8 mouse cellular contexts compared by ENCODE assay signal in genomic region chr8:122870377-122870863, GRCm38 (mm10). TPM values are rescaled to one million over a fixed set of nuclear protein-coding genes. Genes with fewer than 3 reads are reported as not detected.
DNase-seq lines count a peak whose midpoint lies in the region; ATAC-seq lines count a peak whose summit lies in the region.

No protein-coding gene starts in this region.

- H3K9ac ChIP-seq in forebrain, embryonic 11.5 days (ENCODE audit: low read length): peak overlapping the region; percentile 20; the same call in 1 of the 2 replicates
- H3K9ac ChIP-seq in forebrain, embryonic 14.5 days (ENCODE audit: low read length): no peak overlapping the region

- ATAC-seq in forebrain, embryonic 11.5 days (replicated peaks; ENCODE audit: low FRiP score): no peak
- no peak for ATAC-seq in forebrain, embryonic 14.5 days
- ATAC-seq in activated CD4-positive, CD25-positive, alpha-beta regulatory T cell, adult 4 months: peak; percentile 74
- peak; percentile 74 for ATAC-seq in megakaryocyte-erythroid progenitor cell, adult 5-6 weeks (replicated peaks; ENCODE audit: low FRiP score, low TSS enrichment, poor library complexity, severe bottlenecking)

- H3K27ac ChIP-seq in forebrain, embryonic 11.5 days (ENCODE audit: low read depth, low read length): no peak overlapping the region
- no peak overlapping the region for H3K27ac ChIP-seq in forebrain, embryonic 14.5 days (ENCODE audit: low read depth, low read length)

- H3K4me3 ChIP-seq in forebrain, embryonic 11.5 days (ENCODE audit: low read depth, low read length): no peak overlapping the region
- no peak overlapping the region for H3K4me3 ChIP-seq in forebrain, embryonic 14.5 days (ENCODE audit: low read depth, low read length)

- no peak for DNase-seq in forebrain, embryonic 11.5 days (ENCODE audit: low spot score)
- DNase-seq in forebrain, embryonic 14.5 days (ENCODE audit: low spot score): no peak
- peak; percentile 29 for DNase-seq in gastrocnemius, postnatal 25 days
- DNase-seq in kidney, postnatal 4 days: peak; percentile 52 to 62
- DNase-seq in thymus, postnatal 10 days (ENCODE audit: low spot score in 2 of 2): peak; percentile 64 to 73
- DNase-seq in layer of hippocampus, adult 11-12 months (ENCODE audit: low spot score): no peak

- H3K36me3 ChIP-seq in forebrain, embryonic 11.5 days (ENCODE audit: control insufficient read depth, insufficient read depth, low read length): no peaks in the 10 kb centered on the region
- H3K36me3 ChIP-seq in forebrain, embryonic 14.5 days (ENCODE audit: control insufficient read depth, insufficient read depth, low read length): no peaks in the 10 kb centered on the region

- H3K4me1 ChIP-seq in forebrain, embryonic 11.5 days (replicated peaks; ENCODE audit: control insufficient read depth, insufficient read depth, low read length): no peaks in the 10 kb centered on the region; the same call in 1 of the 2 replicates
- H3K4me1 ChIP-seq in forebrain, embryonic 14.5 days (ENCODE audit: control insufficient read depth, insufficient read depth, low read length): no peaks in the 10 kb centered on the region

- peaks cover 3% of the 10 kb centered on the region; the same call in 1 of the 2 replicates for H3K27me3 ChIP-seq in forebrain, embryonic 11.5 days (ENCODE audit: control insufficient read depth, insufficient read depth, low read length)
- H3K27me3 ChIP-seq in forebrain, embryonic 14.5 days (replicated peaks; ENCODE audit: control insufficient read depth, insufficient read depth, low read length): peaks cover 3% of the 10 kb centered on the region; the same call in 1 of the 2 replicates

- 10% methylated on average over 31 of the region's 31 CpGs for WGBS in forebrain, embryonic 11.5 days
- WGBS in forebrain, embryonic 14.5 days: 11% methylated on average over 30 of the region's 31 CpGs

- H3K9me3 ChIP-seq in forebrain, embryonic 11.5 days (ENCODE audit: control insufficient read depth, low read length): no peaks in the 10 kb centered on the region; the same call in 1 of the 2 replicates
- H3K9me3 ChIP-seq in forebrain, embryonic 14.5 days (replicated peaks; ENCODE audit: control insufficient read depth, low read length): 0 out of 2 replicates have a peak, but pooled peaks cover 4% of the 10 kb centered on the region

- H3K4me2 ChIP-seq in forebrain, embryonic 11.5 days (ENCODE audit: low read depth, low read length, severe bottlenecking): 0 out of 2 replicates have a peak overlapping the region, but pooled peaks have one; percentile 31
- no peak overlapping the region for H3K4me2 ChIP-seq in forebrain, embryonic 14.5 days (ENCODE audit: low read length)

RNA-seq across cellular contexts. Expression of gene Cdh15, which starts 22.7 kb away (rescaled TPM):
- 0.56 and 0.92 TPM in 2 replicates for polyA plus RNA-seq in forebrain, embryonic 11.5 days (2014; fragmentation: Nextera tagmentation; extraction: Ambion mirVana)
- 0.69 and 1.4 TPM in 2 replicates for polyA plus RNA-seq in forebrain, embryonic 14.5 days (2014; fragmentation: Nextera tagmentation; extraction: Ambion mirVana)
- under 1 TPM; 0.14 to 0.26 TPM for polyA plus RNA-seq in activated CD4-positive, CD25-positive, alpha-beta regulatory T cell, adult 4 months (2017; shearing (Covaris generic))
- 10 to 100 TPM; 16.5 to 17.2 TPM for total RNA-seq in gastrocnemius, postnatal 25 days (2021)
- total RNA-seq in megakaryocyte-erythroid progenitor cell, adult 5-6 weeks (2014; fragmentation: Nextera tagmentation): not detected in 2 replicates
- total RNA-seq in megakaryocyte-erythroid progenitor cell, adult 5-6 weeks (2017): not detected in 2 replicates

Comparison
In these comparisons a context has a peak if more than half of its experiments do, and no peak if none do; other contexts are left out.
1. ATAC-seq: peak in activated CD4-positive, CD25-positive, alpha-beta regulatory T cell, adult 4 months (single experiment) and megakaryocyte-erythroid progenitor cell, adult 5-6 weeks (single experiment); none in forebrain, embryonic 11.5 days (single experiment) and forebrain, embryonic 14.5 days (single experiment).
2. DNase-seq: peak in gastrocnemius, postnatal 25 days (single experiment), kidney, postnatal 4 days (2 of 2) and thymus, postnatal 10 days (2 of 2); none in forebrain, embryonic 11.5 days (single experiment), forebrain, embryonic 14.5 days (single experiment) and layer of hippocampus, adult 11-12 months (single experiment).